16 mouse cellular contexts compared by ENCODE assay signal in genomic region chr11:45544531-45544930, GRCm38 (mm10).
"Had no signal": no experiment of that assay in that cellular context is flagged by ENCODE, and none has a peak within 500 bp of the region (broad histone marks: within the 10 kb centered on the region; RNA-seq: fewer than 3 reads in every experiment).

No protein-coding gene starts in this region.

- H3K9me3 ChIP-seq: neural tube, embryonic 13.5 days; neural tube, embryonic 15.5 days; stomach, embryonic 15.5 days had no signal

- DNase-seq: retina, postnatal 1 day; right cerebral cortex, adult 18-20 months; right cerebral cortex, postnatal 14 days; right cerebral cortex, postnatal 25 days; right cerebral cortex, postnatal 4 days; spleen, adult 18-20 months; thymus, adult 18-20 months; thymus, adult 2 months; thymus, postnatal 14 days; thymus, postnatal 25 days; thymus, postnatal 36 days; thymus, postnatal 4 days had no signal

- H3K4me3 ChIP-seq: neural tube, embryonic 13.5 days; neural tube, embryonic 15.5 days; stomach, embryonic 15.5 days had no signal

- H3K4me2 ChIP-seq: neural tube, embryonic 13.5 days; neural tube, embryonic 15.5 days; stomach, embryonic 15.5 days had no signal

- H3K27me3 ChIP-seq: neural tube, embryonic 13.5 days; neural tube, embryonic 15.5 days; stomach, embryonic 15.5 days had no signal

- H3K4me1 ChIP-seq: stomach, embryonic 15.5 days had no signal

- H3K9ac ChIP-seq: neural tube, embryonic 13.5 days; neural tube, embryonic 15.5 days; stomach, embryonic 15.5 days had no signal

- H3K36me3 ChIP-seq: neural tube, embryonic 13.5 days; neural tube, embryonic 15.5 days; stomach, embryonic 15.5 days had no signal

- H3K27ac ChIP-seq: neural tube, embryonic 13.5 days; neural tube, embryonic 15.5 days; stomach, embryonic 15.5 days; stomach, postnatal 0 days had no signal
